Mouse (Mus musculus) kidney, adult 2 months (tissue): ENCODE measurements at regions not wholly inside any gene's neighbourhood (a gene's known extent, or its start where the extent isn't known, plus 50 kb on each side); places are given as distances from the start of the nearest gene placed in this dataset.

Experiments used
- DNase-seq: peaks from one replicate; pipeline ENCODE4 v3.0.0; 2021
- H3K27ac ChIP-seq: fragments of 200-500 bp; 2 replicates; pipeline ENCODE4 v1.5.1; 2012; ENCODE audit warnings: low read depth, low read length, control low read depth, inconsistent platforms; ENCODE audit not compliant: insufficient read depth
- H3K27me3 ChIP-seq: fragments of 200-500 bp; replicated peaks from 2 replicates; pipeline ENCODE4 v1.6.1; 2012; ENCODE audit warnings: mild to moderate bottlenecking, moderate library complexity, low read length, inconsistent platforms; ENCODE audit not compliant: control insufficient read depth, insufficient read depth
- H3K36me3 ChIP-seq: fragments of 200-500 bp; 2 replicates; pipeline ENCODE4 v1.6.1; 2012; ENCODE audit warnings: mild to moderate bottlenecking, moderate library complexity, low read length, inconsistent platforms; ENCODE audit not compliant: control insufficient read depth, insufficient read depth
- H3K4me1 ChIP-seq: fragments of 200-500 bp; 2 replicates; pipeline ENCODE4 v1.6.1; 2011; ENCODE audit warnings: low read length; ENCODE audit not compliant: control insufficient read depth, insufficient read depth
- H3K4me3 ChIP-seq: fragments of 200-500 bp; 2 replicates; pipeline ENCODE4 v1.5.1; 2011; ENCODE audit warnings: mild to moderate bottlenecking, low read depth, low read length, control low read depth; ENCODE audit not compliant: insufficient read depth
- CTCF ChIP-seq: fragments of 200-500 bp; conservative IDR thresholded peaks from 2 replicates; pipeline ENCODE4 v1.5.1; 2011; ENCODE audit warnings: low read depth, mild to moderate bottlenecking, control low read depth, low read length, moderate library complexity, mixed read lengths; ENCODE audit not compliant: insufficient read depth, insufficient read length
- POLR2A ChIP-seq: fragments of 200-500 bp; IDR thresholded peaks from one replicate; pipeline ENCODE4 v1.6.1; 2011; ENCODE audit warnings: low read depth, low read length, control low read depth
- WGBS: fragments of 180-500 bp; shearing (Covaris S2); methylation state at CpG from one replicate; pipeline ENCODE4 v1.1.7; 2018; 5-methylcytosine and 5-hydroxymethylcytosine counted together

GRCm38 (mm10) chr16:30742474-30742873, 143.0 kb downstream of the Fam43a start:
- Histone ChIP-seq H3K36me3 (no peaks in the 10 kb centered on the region), H3K4me1 (peaks cover 4% of the 10 kb centered on the region; the same call in 1 of the 2 replicates), H3K4me3 (no peak overlapping the region), H3K27ac (no peak overlapping the region), H3K27me3 (no peaks in the 10 kb centered on the region)
- WGBS: 54% methylated on average over 6 of the region's 6 CpGs
- no peak for TF ChIP-seq CTCF
- no peak for TF ChIP-seq POLR2A
- DNase-seq: peak; percentile 51

GRCm38 (mm10) chr16:30743566-30743965, 144.0 kb downstream of the Fam43a start:
- TF ChIP-seq POLR2A (no peak), CTCF (no peak)
- DNase-seq: peak; percentile 52
- Histone ChIP-seq H3K4me1 (peaks cover 4% of the 10 kb centered on the region; the same call in 1 of the 2 replicates), H3K4me3 (no peak overlapping the region), H3K27ac (no peak overlapping the region), H3K27me3 (no peaks in the 10 kb centered on the region), H3K36me3 (no peaks in the 10 kb centered on the region)
- WGBS: 52% methylated on average over 4 of the region's 4 CpGs

- no peaks in the 10 kb centered on the region for H3K36me3 ChIP-seq
- peaks cover 4% of the 10 kb centered on the region; the same call in 1 of the 2 replicates for H3K4me1 ChIP-seq
- H3K27ac ChIP-seq: no peak overlapping the region
- no peak for DNase-seq
- WGBS: 91% methylated on average over 7 of the region's 7 CpGs
- TF ChIP-seq CTCF (no peak), POLR2A (no peak)
- no peaks in the 10 kb centered on the region for H3K27me3 ChIP-seq
- H3K4me3 ChIP-seq: no peak overlapping the region
Observed at GRCm38 (mm10) chr16:30744237-30744636, 144.7 kb downstream of the Fam43a start.

GRCm38 (mm10) chr16:30745598-30746181, 146.2 kb downstream of the Fam43a start:
- peak; percentile 72 for DNase-seq

GRCm38 (mm10) chr16:30746211-30746610, 146.7 kb downstream of the Fam43a start:
- no peak overlapping the region; the same call in 1 of the 2 replicates for H3K27ac ChIP-seq
- H3K4me3 ChIP-seq: no peak overlapping the region
- no peaks in the 10 kb centered on the region for H3K36me3 ChIP-seq
- 31% methylated on average over 8 of the region's 8 CpGs for WGBS
- no peak for TF ChIP-seq CTCF
- H3K4me1 ChIP-seq: peaks cover 4% of the 10 kb centered on the region; the same call in 1 of the 2 replicates
- no peak for DNase-seq
- no peaks in the 10 kb centered on the region for H3K27me3 ChIP-seq

More at GRCm38 (mm10) chr16:30745598-30746181, 146.2 kb downstream of the Fam43a start:
- Histone ChIP-seq H3K36me3 (no peaks in the 10 kb centered on the region), H3K27ac (peak overlapping the region; percentile 14; the same call in 1 of the 2 replicates), H3K4me1 (peaks cover 4% of the 10 kb centered on the region; the same call in 1 of the 2 replicates), H3K27me3 (no peaks in the 10 kb centered on the region), H3K4me3 (no peak overlapping the region)
- 47% methylated on average over 11 of the region's 11 CpGs for WGBS
- no peak for TF ChIP-seq POLR2A
- no peak for TF ChIP-seq CTCF

- Histone ChIP-seq H3K27me3 (no peaks in the 10 kb centered on the region), H3K36me3 (no peaks in the 10 kb centered on the region), H3K4me1 (peaks cover 4% of the 10 kb centered on the region; the same call in 1 of the 2 replicates), H3K4me3 (no peak overlapping the region), H3K27ac (no peak overlapping the region)
- no peak for DNase-seq
- 78% methylated on average over 3 of the region's 3 CpGs for WGBS
- no peak for TF ChIP-seq CTCF
- TF ChIP-seq POLR2A: no peak
Observed at GRCm38 (mm10) chr16:30749841-30750240, 150.3 kb downstream of the Fam43a start.

GRCm38 (mm10) chr16:30755771-30756170, 156.2 kb downstream of the Fam43a start:
- 57% methylated on average over 2 of the region's 2 CpGs for WGBS
- H3K4me1 ChIP-seq: no peaks in the 10 kb centered on the region
- peak; percentile 59 for DNase-seq
- H3K27ac ChIP-seq: no peak overlapping the region
- H3K36me3 ChIP-seq: no peaks in the 10 kb centered on the region
- no peaks in the 10 kb centered on the region for H3K27me3 ChIP-seq
- TF ChIP-seq POLR2A (no peak), CTCF (no peak)
- H3K4me3 ChIP-seq: no peak overlapping the region

GRCm38 (mm10) chr16:30756678-30757077, 157.2 kb downstream of the Fam43a start:
- no peak for DNase-seq
- WGBS: 87% methylated on average over 5 of the region's 5 CpGs
- H3K4me3 ChIP-seq: no peak overlapping the region
- TF ChIP-seq CTCF: no peak
- H3K27ac ChIP-seq: no peak overlapping the region
- no peaks in the 10 kb centered on the region for H3K27me3 ChIP-seq
- no peaks in the 10 kb centered on the region for H3K36me3 ChIP-seq
- no peaks in the 10 kb centered on the region for H3K4me1 ChIP-seq
